Mouse (Mus musculus) heart, embryonic 10.5 days (tissue): Measurements from ENCODE around the gene Mdm2. TPM values are rescaled to one million over a fixed set of nuclear protein-coding genes. Genes with fewer than 3 reads are reported as not detected.
"Not testable (repeated sequence)": the region's sequence is repeated elsewhere in the genome, so short reads cannot be mapped to it uniquely, and the experiment has no call there.

Experiments
- DNase-seq: peaks from one replicate; pipeline ENCODE4 v3.0.0-alpha.2; 2017; ENCODE audit warnings: low spot score
- H3K27ac ChIP-seq: fragments of 300-500 bp; sonication (generic); 2 replicates; pipeline ENCODE4 v1.5.1; 2016; ENCODE audit warnings: mild to moderate bottlenecking
- H3K27me3 ChIP-seq: fragments of 300-500 bp; sonication (generic); 2 replicates; pipeline ENCODE4 v1.6.1; 2016; ENCODE audit warnings: mild to moderate bottlenecking; ENCODE audit not compliant: poor library complexity, insufficient read depth, severe bottlenecking
- H3K36me3 ChIP-seq: fragments of 300-500 bp; sonication (generic); 2 replicates; pipeline ENCODE4 v1.6.1; 2016; ENCODE audit warnings: mild to moderate bottlenecking, moderate library complexity
- H3K4me1 ChIP-seq: fragments of 300-500 bp; sonication (generic); 2 replicates; pipeline ENCODE4 v1.6.1; 2016; ENCODE audit warnings: mild to moderate bottlenecking
- H3K4me3 ChIP-seq: fragments of 300-500 bp; sonication (generic); 2 replicates; pipeline ENCODE4 v1.5.1; 2016; ENCODE audit warnings: mild to moderate bottlenecking, moderate library complexity
- H3K9me3 ChIP-seq: fragments of 300-500 bp; sonication (generic); 2 replicates; pipeline ENCODE4 v1.6.1; 2016; ENCODE audit warnings: mild to moderate bottlenecking, moderate library complexity
- WGBS: fragments of 180-500 bp; shearing (Covaris S2); methylation state at CpG from one replicate; pipeline ENCODE4 v1.1.7; 2016; 5-methylcytosine and 5-hydroxymethylcytosine counted together
- polyA plus RNA-seq: library from polyadenylated mRNA; unstranded; fragments of >200 nt; fragmentation: Nextera tagmentation; extraction: Ambion mirVana; gene quantifications from 2 replicates; pipeline ENCODE4 v1.2.1, GENCODE M21; 2016

Gene Mdm2
- polyA plus RNA-seq, 1 experiment from 2014 or later = 56.4 TPM

DNA sequence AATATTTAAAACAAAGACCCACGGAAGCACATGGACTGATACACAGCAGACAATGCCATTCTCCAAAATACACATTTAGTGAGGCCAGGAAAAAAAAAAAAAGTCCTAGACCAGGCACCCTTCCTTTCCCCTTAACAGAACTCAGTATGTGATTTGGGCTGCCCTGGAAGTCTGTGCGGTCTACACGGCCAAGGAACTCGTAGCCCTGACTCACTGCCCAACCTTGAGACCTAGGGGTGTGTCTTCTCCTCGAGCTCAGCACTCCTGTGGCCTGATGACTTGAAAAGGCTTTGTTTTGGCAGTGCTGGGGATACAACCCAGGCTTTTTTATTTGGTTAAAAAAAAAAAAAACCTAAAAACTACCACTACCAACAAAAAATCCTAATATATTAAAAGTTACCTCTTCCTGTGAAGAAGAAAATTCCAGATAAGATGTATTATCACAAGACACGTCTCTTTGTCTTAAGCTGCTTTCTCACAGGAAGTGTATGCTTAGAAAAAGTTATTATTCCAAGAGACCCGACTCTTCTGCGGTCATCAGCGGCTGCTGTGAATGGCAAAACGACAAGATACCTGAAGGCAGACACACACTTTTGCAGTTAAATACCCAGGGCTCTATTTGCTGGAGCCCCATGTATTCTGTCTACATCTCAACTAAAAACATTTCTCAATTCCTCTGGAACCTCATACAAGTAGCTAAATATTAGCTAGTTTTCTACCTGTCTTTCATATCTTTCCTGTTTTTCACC, 23.7 kb upstream of the Mdm2 start:
- not testable (repeated sequence) for H3K27me3 ChIP-seq, H3K9me3 ChIP-seq, DNase-seq, H3K27ac ChIP-seq, H3K4me3 ChIP-seq
- Histone ChIP-seq H3K36me3 (peaks cover 25% of the 10 kb centered on the region), H3K4me1 (peaks cover 18% of the 10 kb centered on the region)
- 58% methylated on average over 10 of the region's 10 CpGs for WGBS

DNA sequence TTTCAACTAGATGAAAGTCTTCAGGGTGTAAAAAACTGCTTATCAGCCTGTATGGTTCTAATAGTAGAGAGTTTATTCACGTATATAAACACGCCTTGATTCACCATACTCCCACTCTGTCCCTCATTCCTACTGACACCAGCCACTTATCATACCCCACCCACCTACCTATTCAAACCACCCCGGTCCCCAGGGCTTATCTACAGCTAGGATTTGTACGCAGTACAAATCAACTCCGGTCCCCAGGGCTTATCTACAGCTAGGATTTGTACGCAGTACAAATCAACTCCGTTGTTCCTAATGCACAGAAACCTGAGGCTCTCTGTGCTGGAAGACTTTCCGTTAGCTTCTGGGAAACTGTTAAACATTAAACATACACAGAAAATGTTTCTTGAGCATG, 23.1 kb upstream of the Mdm2 start:
- H3K27ac ChIP-seq, DNase-seq, H3K9me3 ChIP-seq, H3K4me3 ChIP-seq, H3K27me3 ChIP-seq: not testable (repeated sequence)
- Histone ChIP-seq H3K36me3 (peaks cover 18% of the 10 kb centered on the region), H3K4me1 (peaks cover 24% of the 10 kb centered on the region)
- 33% methylated on average over 8 of the region's 8 CpGs for WGBS

DNA sequence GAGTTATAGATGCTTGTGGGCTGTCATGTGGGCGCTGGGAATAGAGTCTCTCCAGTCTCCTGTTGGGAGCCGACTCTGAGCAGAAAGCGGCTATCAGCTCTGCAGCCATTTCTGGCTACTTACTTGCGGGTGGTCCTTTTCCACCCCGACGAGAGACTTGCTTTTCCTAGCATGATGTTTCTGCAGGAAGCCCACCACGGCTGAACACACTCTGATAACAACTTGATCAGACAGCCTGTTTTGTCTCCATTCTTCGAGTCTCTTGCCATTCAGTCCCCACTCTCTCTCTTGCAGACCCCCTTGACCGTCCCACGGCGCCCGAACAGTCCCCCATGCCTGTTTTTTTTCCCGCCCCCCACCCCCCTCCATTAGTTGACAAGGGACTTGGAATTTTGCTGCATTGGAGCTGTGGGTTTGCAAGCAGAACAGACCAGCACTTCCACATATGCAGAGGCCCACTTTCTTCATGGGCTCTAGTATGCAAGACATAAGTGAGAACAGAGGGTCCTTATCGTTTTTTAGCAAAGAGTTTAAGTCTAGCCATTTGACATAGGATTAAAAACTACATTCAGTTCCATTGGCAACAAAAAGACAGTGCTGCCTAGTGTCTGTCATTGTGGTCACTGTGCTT, 22.5 kb upstream of the Mdm2 start:
- peaks cover 24% of the 10 kb centered on the region for H3K4me1 ChIP-seq
- no peak overlapping the region for H3K4me3 ChIP-seq
- DNase-seq = no peak
- 0 out of 2 replicates have a peak overlapping the region, but pooled peaks have one; percentile 7 for H3K27ac ChIP-seq
- H3K27me3 ChIP-seq = no peaks in the 10 kb centered on the region
- no peaks in the 10 kb centered on the region for H3K9me3 ChIP-seq
- 42% methylated on average over 14 of the region's 14 CpGs for WGBS
- H3K36me3 ChIP-seq = peaks cover 13% of the 10 kb centered on the region

DNA sequence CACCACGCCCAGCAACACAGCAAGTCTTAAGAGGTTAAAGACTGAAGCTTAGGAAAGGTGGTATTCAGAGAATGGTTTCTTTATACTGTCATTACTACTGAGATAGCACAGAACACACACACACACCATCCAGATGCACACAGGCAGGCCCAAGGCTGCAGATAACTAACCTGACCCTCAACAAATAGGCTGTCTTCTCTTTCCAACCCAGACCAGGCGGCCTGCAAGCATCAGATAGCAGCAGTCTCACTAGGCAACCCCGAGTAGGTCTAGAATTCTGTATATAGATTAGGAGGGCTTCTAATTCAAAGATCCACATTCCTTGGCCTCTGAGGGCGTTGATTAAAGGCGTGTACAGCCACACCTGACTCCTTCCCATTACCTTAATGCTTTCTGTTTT, 21.6 kb upstream of the Mdm2 start:
- Histone ChIP-seq H3K36me3 (peaks cover 11% of the 10 kb centered on the region), H3K9me3 (no peaks in the 10 kb centered on the region), H3K4me1 (peaks cover 24% of the 10 kb centered on the region), H3K27ac (no peak overlapping the region), H3K27me3 (no peaks in the 10 kb centered on the region), H3K4me3 (no peak overlapping the region)
- DNase-seq = no peak
- WGBS = 69% methylated on average over 5 of the region's 5 CpGs

GRCm38 (mm10) chr10:117731244-117732101, 20.9 kb upstream of the Mdm2 start:
- Histone ChIP-seq H3K27ac (peak overlapping the region; percentile 42; the same call in 1 of the 2 replicates), H3K36me3 (peaks cover 4% of the 10 kb centered on the region; the same call in 1 of the 2 replicates), H3K27me3 (no peaks in the 10 kb centered on the region), H3K4me3 (no peak overlapping the region), H3K4me1 (peaks cover 24% of the 10 kb centered on the region), H3K9me3 (no peaks in the 10 kb centered on the region)
- DNase-seq = no peak
- 49% methylated on average over 15 of the region's 15 CpGs for WGBS

DNA sequence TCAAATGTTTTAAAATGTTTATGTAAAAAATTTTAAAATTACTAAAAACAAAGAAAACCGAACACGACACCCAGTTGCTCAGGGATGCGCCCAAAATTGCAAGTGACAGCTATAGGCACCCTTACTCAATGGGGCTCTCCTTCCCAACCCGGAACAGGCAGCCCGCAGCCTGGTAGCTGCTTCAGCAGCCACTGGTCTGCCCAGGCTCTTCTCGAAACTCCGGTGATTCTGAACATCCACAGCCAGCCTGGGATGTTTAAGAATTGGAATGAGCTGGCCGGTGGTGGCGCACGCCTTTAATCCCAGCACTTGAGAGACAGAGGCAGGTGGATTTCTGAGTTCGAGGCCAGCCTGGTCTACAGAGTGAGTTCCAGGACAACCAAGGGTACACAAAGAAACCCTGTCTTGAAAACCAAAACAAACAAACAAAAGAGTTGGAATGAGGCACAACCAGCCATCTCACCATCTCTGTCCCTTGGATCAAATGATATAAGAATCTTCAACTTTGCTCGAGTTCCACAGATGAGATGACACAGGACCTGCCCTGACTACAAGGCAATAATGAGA, 20.2 kb upstream of the Mdm2 start:
- no peaks in the 10 kb centered on the region for H3K9me3 ChIP-seq
- no peaks in the 10 kb centered on the region for H3K36me3 ChIP-seq
- no peaks in the 10 kb centered on the region for H3K27me3 ChIP-seq
- peaks cover 24% of the 10 kb centered on the region for H3K4me1 ChIP-seq
- no peak overlapping the region for H3K27ac ChIP-seq
- DNase-seq = no peak
- H3K4me3 ChIP-seq = no peak overlapping the region
- 93% methylated on average over 12 of the region's 12 CpGs for WGBS

DNA sequence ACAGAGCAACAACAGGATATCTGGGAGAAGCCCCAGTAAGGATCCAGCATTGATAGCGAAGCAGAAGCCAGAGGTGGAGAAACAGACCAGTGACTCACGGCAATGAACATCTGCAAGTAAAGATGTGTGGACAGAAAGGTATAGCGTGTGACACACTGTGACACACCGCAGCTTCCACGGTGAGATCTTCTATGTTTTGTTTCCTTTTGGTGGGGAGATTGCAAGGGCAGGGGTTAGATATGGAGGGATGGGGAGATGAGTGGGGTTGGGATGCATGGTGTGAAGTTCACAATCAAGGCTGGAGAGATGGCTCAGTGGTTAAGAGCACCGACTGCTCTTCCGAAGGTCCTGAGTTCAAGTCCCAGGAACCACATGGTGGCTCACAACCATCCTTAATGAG, 19.6 kb upstream of the Mdm2 start:
- H3K36me3 ChIP-seq = no peaks in the 10 kb centered on the region
- no peak for DNase-seq
- H3K9me3 ChIP-seq = no peaks in the 10 kb centered on the region
- no peak overlapping the region for H3K27ac ChIP-seq
- 94% methylated on average over 7 of the region's 7 CpGs for WGBS
- no peak overlapping the region for H3K4me3 ChIP-seq
- H3K27me3 ChIP-seq = no peaks in the 10 kb centered on the region
- H3K4me1 ChIP-seq = peaks cover 24% of the 10 kb centered on the region

- no peak for DNase-seq
- H3K4me3 ChIP-seq = no peak overlapping the region
- H3K4me1 ChIP-seq = peaks cover 24% of the 10 kb centered on the region
- 64% methylated on average over 11 of the region's 11 CpGs for WGBS
- no peak overlapping the region for H3K27ac ChIP-seq
- no peaks in the 10 kb centered on the region for H3K27me3 ChIP-seq
- no peaks in the 10 kb centered on the region for H3K9me3 ChIP-seq
- H3K36me3 ChIP-seq = no peaks in the 10 kb centered on the region
These were observed 18.7 kb upstream of the Mdm2 start for GRCm38 (mm10) chr10:117729139-117729814.

DNA sequence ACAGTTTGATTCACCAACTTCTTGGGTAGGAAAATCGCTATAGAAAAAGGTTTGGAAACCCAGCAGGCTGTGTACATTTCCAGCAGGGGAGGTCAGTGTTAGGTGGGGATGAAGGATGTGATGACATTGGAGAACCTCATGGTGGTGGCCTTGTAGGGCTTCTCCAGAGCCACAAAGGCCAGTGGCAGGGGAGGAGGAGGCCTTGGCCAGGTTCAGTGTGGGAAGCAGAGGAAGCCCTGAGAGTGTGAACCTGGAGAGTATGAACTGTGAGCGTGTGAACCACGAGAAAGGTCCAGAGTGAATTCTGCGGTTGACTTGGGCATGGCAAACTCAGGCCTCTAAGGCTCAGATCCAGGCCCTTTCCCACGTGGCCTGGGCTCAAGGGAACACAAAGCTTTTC, 18.0 kb upstream of the Mdm2 start:
- WGBS = 80% methylated on average over 5 of the region's 5 CpGs

DNA sequence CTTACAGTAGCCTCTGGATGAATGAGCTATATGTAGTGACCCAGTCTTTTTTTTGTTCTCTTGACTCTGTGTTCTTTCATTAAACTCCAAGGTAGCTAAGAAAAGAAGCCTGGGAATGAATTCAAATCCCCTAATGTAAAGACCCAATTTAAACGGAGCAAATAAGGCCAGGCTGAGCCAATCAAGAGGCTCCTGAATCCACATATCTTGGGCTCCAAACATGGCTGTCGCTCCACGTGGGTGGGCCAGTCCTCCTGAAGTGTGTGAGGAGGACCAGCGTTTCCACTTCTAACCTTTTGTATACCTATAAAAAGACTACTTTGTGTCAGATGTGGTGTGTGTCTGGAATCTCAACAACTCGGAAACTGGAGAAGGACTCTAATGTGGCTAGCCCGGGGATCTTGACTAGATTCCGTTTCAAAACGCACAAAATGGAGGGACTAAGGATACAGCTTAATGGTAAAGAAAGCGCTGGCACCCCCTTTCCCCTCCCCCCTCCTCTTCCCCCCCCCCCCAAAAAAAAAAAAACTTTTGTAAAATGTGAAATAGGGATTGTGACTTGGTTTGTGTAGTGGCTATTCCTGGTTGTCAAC, 17.1 kb upstream of the Mdm2 start:
- H3K36me3 ChIP-seq = no peaks in the 10 kb centered on the region
- DNase-seq = no peak
- no peaks in the 10 kb centered on the region for H3K9me3 ChIP-seq
- no peak overlapping the region for H3K27ac ChIP-seq
- no peaks in the 10 kb centered on the region for H3K27me3 ChIP-seq
- no peak overlapping the region for H3K4me3 ChIP-seq
- H3K4me1 ChIP-seq = peaks cover 15% of the 10 kb centered on the region
- WGBS = 80% methylated on average over 9 of the region's 9 CpGs

More for the DNA sequence above, 18.0 kb upstream of the Mdm2 start:
- peaks cover 24% of the 10 kb centered on the region for H3K4me1 ChIP-seq
- H3K9me3 ChIP-seq = no peaks in the 10 kb centered on the region
- no peak for DNase-seq
- no peaks in the 10 kb centered on the region for H3K27me3 ChIP-seq
- H3K27ac ChIP-seq = no peak overlapping the region
- no peak overlapping the region for H3K4me3 ChIP-seq
- no peaks in the 10 kb centered on the region for H3K36me3 ChIP-seq

DNA sequence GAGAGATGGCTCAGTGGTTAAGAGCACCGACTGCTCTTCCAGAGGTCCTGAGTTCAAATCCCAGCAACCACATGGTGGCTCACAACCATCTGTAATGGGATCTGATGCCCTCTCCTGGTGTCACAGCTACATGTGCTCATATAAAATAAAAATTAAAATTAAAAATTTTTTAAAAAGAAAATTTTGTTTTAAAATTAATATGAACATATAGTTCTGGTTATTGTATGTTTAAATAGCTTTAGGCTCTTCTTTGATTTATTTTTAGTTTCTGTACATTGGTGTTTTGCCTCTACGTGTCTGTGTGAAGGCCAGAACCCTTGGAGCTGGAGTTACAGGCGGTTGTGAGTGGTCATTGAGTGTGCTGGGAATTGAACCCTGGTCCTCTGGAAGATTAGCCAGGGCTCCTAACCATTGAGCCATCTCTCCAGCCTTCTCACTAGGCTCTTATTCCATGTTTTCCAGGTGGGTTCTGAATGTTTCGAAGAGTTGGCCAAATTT, 16.4 kb upstream of the Mdm2 start:
- Histone ChIP-seq H3K4me3 (no peak overlapping the region), H3K9me3 (no peaks in the 10 kb centered on the region), H3K27ac (no peak overlapping the region), H3K36me3 (no peaks in the 10 kb centered on the region), H3K27me3 (no peaks in the 10 kb centered on the region), H3K4me1 (peaks cover 10% of the 10 kb centered on the region)
- no peak for DNase-seq
- 93% methylated on average over 4 of the region's 4 CpGs for WGBS

DNA sequence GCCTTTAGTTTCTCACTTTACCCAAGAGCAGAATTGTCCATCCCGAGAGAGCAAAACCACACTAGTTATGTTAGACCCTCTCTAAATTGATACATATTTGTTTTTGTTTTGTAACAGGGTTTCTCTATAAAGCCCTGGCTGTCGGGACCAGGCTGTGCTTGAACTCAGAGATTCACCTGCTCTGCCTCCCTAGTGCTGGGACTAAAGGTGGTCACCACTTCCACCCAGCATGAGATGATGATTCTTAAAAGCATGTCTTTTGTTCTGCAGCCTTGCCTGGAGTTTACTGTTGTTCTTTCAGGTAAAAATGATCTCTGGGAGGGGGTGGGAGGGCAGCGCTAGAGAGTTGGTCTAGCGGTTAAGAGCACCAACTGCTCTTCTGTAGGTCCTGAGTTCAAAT, 15.8 kb upstream of the Mdm2 start:
- no peak for DNase-seq
- WGBS = 90% methylated on average over 4 of the region's 4 CpGs
- Histone ChIP-seq H3K27me3 (no peaks in the 10 kb centered on the region), H3K9me3 (no peaks in the 10 kb centered on the region), H3K27ac (no peak overlapping the region), H3K4me3 (no peak overlapping the region), H3K36me3 (no peaks in the 10 kb centered on the region), H3K4me1 (peaks cover 7% of the 10 kb centered on the region)
